Mouse (Mus musculus) lung, postnatal 0 days (tissue): ENCODE results near the gene Chchd6.

Experiments
- CTCF ChIP-seq: IDR thresholded peaks from 2 replicates; pipeline ENCODE4 v1.5.1; 2016; ENCODE audit warnings: antibody characterized with exemption, mild to moderate bottlenecking
- EP300 ChIP-seq: IDR thresholded peaks from 2 replicates; pipeline ENCODE4 v1.6.1; 2016; ENCODE audit warnings: antibody characterized with exemption, mild to moderate bottlenecking, control low read depth

DNA sequence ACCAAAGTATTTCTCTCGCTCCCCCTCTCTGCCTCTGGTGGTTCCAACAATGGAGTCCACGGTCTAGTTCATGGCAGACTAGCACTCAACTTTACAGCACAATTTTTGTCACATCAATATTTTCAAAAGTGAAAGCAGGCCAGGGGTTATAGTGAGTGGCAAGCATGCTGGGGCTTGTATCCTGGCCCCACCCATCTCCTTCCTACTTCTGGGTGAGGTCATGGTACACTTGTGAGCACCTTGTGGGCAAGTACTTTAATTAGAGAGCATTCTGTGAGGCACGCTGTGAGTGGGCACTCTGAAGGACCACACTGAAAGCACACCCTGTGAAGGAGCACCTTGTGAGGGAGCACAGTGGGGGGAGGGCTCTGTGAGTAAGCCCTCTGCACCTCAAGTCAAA is 172.8 kb downstream of the Chchd6 start:
- TF ChIP-seq EP300 (peak; percentile 98), CTCF (0 out of 2 replicates have a peak, but pooled peaks have one; percentile 13)
